Mouse (Mus musculus) liver, embryonic 14.5 days (tissue): ENCODE measurements around the gene Olfr1208.

Source experiments
- CTCF ChIP-seq: IDR thresholded peaks from 2 replicates; pipeline ENCODE4 v1.5.1; 2016; ENCODE audit warnings: antibody characterized with exemption, low read depth, control low read depth
- EP300 ChIP-seq: IDR thresholded peaks from 2 replicates; pipeline ENCODE4 v1.6.1; 2016; ENCODE audit warnings: antibody characterized with exemption, low read depth

GRCm38 (mm10) chr2:88938011-88938410, 35.9 kb upstream of the Olfr1208 start, which contains the start of gene Olfr1211:
- TF ChIP-seq CTCF (no peak), EP300 (no peak)
